Mouse (Mus musculus): Measurements from ENCODE around the gene Smok3a. TPM values are rescaled to one million over a fixed set of nuclear protein-coding genes. Genes with fewer than 3 reads are reported as not detected.
"Not testable (repeated sequence)": the region's sequence is repeated elsewhere in the genome, so short reads cannot be mapped to it uniquely, and the experiment has no call there.

Gene Smok3a
- total RNA-seq (2021): not detected
- long read RNA-seq, experiment 1: 0 reads
- long read RNA-seq, experiment 2: 0 reads

DNA sequence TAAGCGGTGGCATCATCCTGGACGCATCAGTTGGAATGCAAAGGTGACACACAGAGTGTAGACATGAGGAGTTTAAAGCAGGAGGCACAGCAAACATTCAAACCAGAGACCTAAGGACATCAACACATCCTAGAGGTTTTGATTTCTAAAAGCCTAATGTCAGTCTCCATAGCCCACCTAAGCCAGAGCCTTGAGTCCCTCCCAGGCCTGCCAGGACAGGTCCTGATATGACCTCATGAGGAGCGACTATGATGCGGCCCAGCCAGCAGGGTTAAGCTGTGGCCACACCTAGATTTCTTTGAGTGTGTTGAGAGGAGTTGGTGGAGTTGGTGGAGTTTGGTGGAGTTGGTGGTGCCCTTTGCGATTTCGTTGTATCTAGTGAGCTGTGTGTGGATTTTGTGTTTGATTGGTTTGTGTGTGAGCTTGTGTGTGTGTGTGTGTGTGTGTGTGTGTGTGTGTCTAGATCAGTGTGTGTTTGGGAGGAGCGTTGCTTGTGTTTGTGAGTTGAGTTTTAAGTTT lies at the start of gene Smok3a, which contains the start of gene Smok3b:
TSS of gene Smok3a (plus strand) at position 301 of the 519 bp plus-strand sequence.
TSS of gene Smok3b (plus strand) at position 469 of the 519 bp plus-strand sequence.
- intact Hi-C loops (cut with DNase I); DNase-seq: not testable (repeated sequence)

- DNase-seq: no peak
- intact Hi-C loops (cut with DNase I): no loop called here
Measured at GRCm38 (mm10) chr5:137973161-137973560, 47.9 kb upstream of the Smok3a start.

DNA sequence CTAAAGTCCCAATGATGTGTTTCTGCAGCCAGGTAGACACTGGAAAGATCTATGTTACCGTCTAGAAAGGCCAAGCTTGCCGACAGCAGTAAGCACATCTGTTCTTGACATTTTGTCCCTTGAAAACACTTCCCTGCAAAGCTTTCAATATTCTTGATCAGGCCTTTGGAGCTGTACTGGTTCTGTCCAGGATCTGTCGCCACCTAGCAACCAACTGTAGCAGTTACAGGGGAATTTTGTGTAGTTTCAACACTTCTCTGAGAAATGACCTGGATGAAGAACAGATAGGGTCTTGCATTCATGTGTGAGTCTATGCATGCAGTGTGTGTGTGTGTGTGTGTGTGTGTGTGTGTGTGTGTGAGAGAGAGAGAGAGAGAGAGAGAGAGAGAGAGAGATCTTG lies 47.3 kb upstream of the Smok3a start:
- DNase-seq: no peak
- intact Hi-C loops (cut with DNase I): no loop called here

- no peak for DNase-seq
- intact Hi-C loops (cut with DNase I): no loop called here
Measured at GRCm38 (mm10) chr5:137974724-137975123, 46.3 kb upstream of the Smok3a start.

- intact Hi-C loops (cut with DNase I): no loop called here
- no peak for DNase-seq
Measured at GRCm38 (mm10) chr5:137975434-137975833, 45.6 kb upstream of the Smok3a start.

- intact Hi-C loops (cut with DNase I): no loop called here
- DNase-seq: no peak
Measured at GRCm38 (mm10) chr5:137977291-137977690, 43.8 kb upstream of the Smok3a start.

- DNase-seq: no peak
- intact Hi-C loops (cut with DNase I): no loop called here
Measured at GRCm38 (mm10) chr5:137979081-137979480, 42.0 kb upstream of the Smok3a start.

DNA sequence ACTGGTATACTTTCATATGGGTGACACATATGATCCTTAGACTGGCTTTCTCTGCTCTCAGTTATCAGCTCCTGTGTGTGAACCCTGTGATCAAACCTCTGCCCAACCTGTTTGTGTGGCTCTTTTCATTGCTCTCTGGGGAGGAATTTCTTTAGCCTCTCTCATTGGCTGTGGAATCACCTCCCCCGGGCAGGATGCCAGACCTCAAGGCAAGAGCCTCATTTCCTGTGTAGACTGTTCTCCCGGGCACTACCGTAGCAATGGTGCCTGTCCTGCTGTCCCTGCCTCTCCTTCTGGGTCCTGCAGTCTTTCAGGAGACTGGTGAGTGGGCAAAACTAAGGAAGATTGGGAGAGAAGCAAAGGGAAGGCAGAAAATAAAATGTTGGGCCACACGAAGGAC lies 39.8 kb upstream of the Smok3a start, which contains the start of gene Azgp1:
TSS of gene Azgp1 (plus strand) at position 221 of the 400 bp plus-strand sequence.
- DNase-seq: no peak
- intact Hi-C loops (cut with DNase I): no loop called here

DNA sequence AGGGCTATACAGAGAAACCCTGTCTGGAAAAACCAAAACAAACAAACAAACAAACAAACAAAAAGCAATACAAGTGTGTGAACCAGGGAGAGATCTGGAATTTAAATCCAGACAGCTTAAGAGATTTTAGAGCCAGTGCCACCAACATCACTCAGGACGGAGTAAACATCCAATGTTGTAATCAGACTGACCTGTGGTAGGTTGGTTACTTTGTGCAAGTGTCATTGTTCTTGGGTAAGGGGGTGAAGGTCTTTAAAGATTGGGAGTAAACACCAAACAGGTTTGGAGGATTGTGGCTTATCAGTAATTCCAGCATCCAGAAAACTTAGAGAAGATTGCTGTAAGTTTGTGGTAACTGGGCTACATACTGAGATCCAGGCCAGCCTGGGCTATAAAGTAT lies 34.7 kb upstream of the Smok3a start:
- intact Hi-C loops (cut with DNase I): no loop called here

GRCm38 (mm10) chr5:138009437-138009836 lies 11.6 kb upstream of the Smok3a start:
- intact Hi-C loops (cut with DNase I): no loop called here

More for the DNA sequence above, 34.7 kb upstream of the Smok3a start:
- DNase-seq: no peak

GRCm38 (mm10) chr5:138012382-138012781 lies 8.7 kb upstream of the Smok3a start:
- no peak for DNase-seq
- intact Hi-C loops (cut with DNase I): no loop called here

More at GRCm38 (mm10) chr5:138009437-138009836, 11.6 kb upstream of the Smok3a start:
- no peak for DNase-seq

DNA sequence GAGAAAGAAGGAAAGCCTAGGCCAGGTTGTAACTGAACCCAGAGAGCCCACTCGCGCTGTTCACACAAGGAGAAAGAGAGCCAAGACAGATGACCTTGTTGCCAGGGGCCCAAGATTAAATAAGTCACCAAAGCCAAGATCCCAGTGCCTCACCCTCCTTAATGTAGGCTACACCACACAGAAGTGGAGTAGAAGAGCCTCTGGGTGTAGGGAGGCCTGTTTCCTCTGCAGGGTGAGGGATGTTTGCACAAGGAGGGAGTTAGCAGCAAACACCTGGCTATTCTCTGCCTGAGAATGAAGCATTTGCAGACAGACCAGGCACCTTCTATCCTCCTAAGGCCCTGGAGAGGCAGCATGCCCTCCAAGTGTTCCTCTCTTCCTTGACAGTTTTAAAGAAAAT lies 4.5 kb upstream of the Smok3a start:
- intact Hi-C loops (cut with DNase I): no loop called here

DNA sequence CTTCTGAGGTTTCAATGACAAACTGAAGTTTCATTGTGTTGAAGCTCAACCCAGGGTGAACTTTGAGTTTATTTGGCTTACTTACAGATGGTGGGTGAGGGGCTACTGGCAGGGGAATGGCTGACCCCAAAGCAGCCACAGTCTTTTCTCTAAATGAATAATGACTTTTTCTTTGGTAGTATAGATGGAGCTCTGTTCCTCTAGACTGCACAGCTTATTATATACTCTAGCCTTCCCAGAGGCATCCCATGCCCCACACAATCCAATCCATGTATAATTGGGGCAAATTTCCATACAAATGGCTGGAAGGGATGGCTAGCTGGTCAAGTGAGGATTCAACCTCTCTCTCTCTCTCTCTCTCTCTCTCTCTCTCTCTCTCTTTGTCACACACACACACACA lies 4.1 kb upstream of the Smok3a start:
- DNase-seq: no peak
- intact Hi-C loops (cut with DNase I): no loop called here

More for the DNA sequence above, 4.5 kb upstream of the Smok3a start:
- DNase-seq: no peak

DNA sequence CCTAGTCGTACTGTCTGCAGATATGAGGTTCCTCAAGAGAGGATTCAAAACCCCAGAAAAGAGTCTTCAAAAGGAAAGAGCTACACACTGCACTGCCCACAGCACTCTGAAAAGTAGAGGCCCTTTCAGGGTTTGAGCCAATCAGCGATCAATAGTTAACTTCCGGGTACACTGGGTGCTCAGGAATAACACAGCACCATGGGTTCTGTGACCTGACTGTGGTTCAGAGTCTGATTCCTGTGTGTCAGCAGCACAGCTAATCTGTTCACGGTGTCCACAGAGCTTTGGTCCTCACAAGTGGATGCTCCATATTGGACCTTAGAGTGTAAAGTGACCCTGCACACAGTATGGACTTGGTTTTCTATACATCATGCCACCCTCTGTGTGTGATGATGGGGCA lies 1.5 kb upstream of the Smok3a start:
- intact Hi-C loops (cut with DNase I); DNase-seq: not testable (repeated sequence)

GRCm38 (mm10) chr5:138052894-138053293 lies 31.8 kb downstream of the Smok3a start, which contains the start of gene Smok3c:
Smok3c (plus strand) TSS chr5:138053194.
- intact Hi-C loops (cut with DNase I); DNase-seq: not testable (repeated sequence)

DNA sequence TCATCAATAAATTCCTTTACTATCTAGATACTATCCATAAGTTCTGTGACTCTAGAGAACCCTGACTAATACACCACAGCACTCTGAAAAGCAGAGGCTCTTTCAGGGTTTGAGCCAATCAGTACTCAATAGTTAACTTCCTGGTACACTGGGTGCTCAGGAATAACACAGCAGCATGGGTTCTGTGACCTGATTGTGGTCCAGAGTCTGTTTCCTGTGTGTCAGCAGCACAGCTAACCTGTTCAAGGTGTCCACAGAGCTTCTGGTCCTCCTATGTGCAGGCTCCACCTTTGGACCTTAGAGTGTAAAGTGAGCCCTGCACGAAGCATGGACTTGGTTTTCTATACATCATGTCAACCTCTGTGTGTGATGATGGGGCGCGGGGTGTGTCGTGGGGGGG lies 52.7 kb downstream of the Smok3a start:
- DNase-seq: no peak
- intact Hi-C loops (cut with DNase I): no loop called here

- no peak for DNase-seq
- intact Hi-C loops (cut with DNase I): no loop called here
Measured at GRCm38 (mm10) chr5:138075684-138076083, 54.6 kb downstream of the Smok3a start.

GRCm38 (mm10) chr5:138076148-138076547 lies 55.1 kb downstream of the Smok3a start:
- intact Hi-C loops (cut with DNase I): no loop called here
- DNase-seq: no peak

GRCm38 (mm10) chr5:138080456-138080855 lies 59.4 kb downstream of the Smok3a start:
- intact Hi-C loops (cut with DNase I): no loop called here
- DNase-seq: no peak

DNA sequence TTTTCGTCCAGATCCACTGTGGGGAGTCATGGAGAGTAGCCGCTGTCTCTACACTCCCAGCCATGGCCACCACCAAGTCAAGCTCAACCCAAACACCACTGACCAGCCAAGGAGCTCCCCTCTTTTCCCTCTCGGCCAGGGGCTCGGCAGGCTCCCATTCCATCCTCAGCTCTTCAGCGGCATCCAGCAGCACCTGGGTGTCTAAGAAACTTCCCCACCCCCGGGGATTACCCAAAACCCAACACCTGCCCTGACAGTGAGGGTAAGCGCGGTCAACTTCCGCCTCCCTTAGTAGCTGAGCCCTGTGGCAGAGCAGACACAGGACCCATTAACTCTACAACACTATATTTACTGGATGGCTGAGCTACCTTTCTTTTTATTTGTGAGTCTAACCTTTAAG lies 60.4 kb downstream of the Smok3a start:
- intact Hi-C loops (cut with DNase I): no loop called here
- DNase-seq: no peak

DNA sequence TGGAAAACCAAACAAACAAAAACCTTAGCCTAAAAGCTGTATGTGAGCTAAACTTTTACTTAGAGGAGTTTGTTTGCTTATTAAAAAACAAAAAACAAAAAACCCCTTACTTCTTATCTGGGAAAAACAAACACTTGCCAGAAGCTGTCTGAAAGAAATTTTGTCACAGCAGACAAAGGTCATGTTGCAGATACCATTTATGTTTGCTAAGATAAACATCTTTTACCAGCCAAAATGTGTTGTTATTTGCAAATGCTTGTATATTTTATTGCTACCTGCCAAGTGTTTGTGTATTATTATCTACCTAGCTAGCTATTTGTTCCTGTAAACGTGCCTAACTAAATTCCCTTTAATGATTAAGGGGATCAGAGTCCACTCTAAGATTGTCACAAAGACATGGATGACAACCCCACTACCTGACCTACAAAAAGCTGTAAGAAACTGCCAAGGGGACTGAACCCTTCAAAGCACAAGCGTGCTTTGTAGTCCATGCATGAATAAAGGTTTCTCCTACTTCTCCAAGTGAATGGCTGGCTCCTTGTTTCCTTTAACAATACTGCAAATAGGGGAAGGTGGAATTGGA lies 62.3 kb downstream of the Smok3a start:
- intact Hi-C loops (cut with DNase I): no loop called here
- no peak for DNase-seq

- intact Hi-C loops (cut with DNase I): no loop called here
- DNase-seq: no peak
Measured at GRCm38 (mm10) chr5:138083936-138084335, 62.9 kb downstream of the Smok3a start.
